Mouse (Mus musculus) liver, embryonic 11.5 days (tissue): ENCODE measurements around the gene Fam185a. TPM values are rescaled to one million over a fixed set of nuclear protein-coding genes. Genes with fewer than 3 reads are reported as not detected.

Source experiments
- ATAC-seq: fragments of 200-750 bp; cut with Nextera tagmentation; replicated peaks from 2 replicates; pipeline ENCODE4 v1.8.0; 2017; ENCODE audit warnings: moderate number of reproducible peaks, mild to moderate bottlenecking, moderate TSS enrichment, moderate library complexity; ENCODE audit not compliant: low FRiP score
- DNase-seq: peaks from one replicate; pipeline ENCODE4 v3.0.0-alpha.2; 2017; ENCODE audit warnings: low spot score
- H3K27ac ChIP-seq: fragments of 300-500 bp; sonication (generic); 2 replicates; pipeline ENCODE4 v1.5.1; 2014; ENCODE audit warnings: mild to moderate bottlenecking, low read depth, low read length, control low read depth
- H3K27me3 ChIP-seq: fragments of 300-500 bp; sonication (generic); replicated peaks from 2 replicates; pipeline ENCODE4 v1.6.1; 2014; ENCODE audit warnings: low read length, mixed read lengths; ENCODE audit not compliant: control insufficient read depth, insufficient read depth
- H3K36me3 ChIP-seq: fragments of 300-500 bp; sonication (generic); 2 replicates; pipeline ENCODE4 v1.6.1; 2014; ENCODE audit warnings: mild to moderate bottlenecking, low read length, moderate library complexity, mixed read lengths; ENCODE audit not compliant: control insufficient read depth, insufficient read depth
- H3K4me1 ChIP-seq: fragments of 300-500 bp; sonication (generic); replicated peaks from 2 replicates; pipeline ENCODE4 v1.6.1; 2014; ENCODE audit warnings: low read length, mixed read lengths; ENCODE audit not compliant: control insufficient read depth, insufficient read depth
- H3K4me2 ChIP-seq: fragments of 300-500 bp; sonication (generic); 2 replicates; pipeline ENCODE4 v1.6.1; 2014; ENCODE audit warnings: mild to moderate bottlenecking, control low read depth, moderate library complexity
- H3K4me3 ChIP-seq: fragments of 300-500 bp; sonication (generic); 2 replicates; pipeline ENCODE4 v1.5.1; 2014; ENCODE audit warnings: low read depth, low read length, control low read depth
- H3K9ac ChIP-seq: fragments of 300-500 bp; sonication (generic); 2 replicates; pipeline ENCODE4 v1.6.1; 2014; ENCODE audit warnings: low read depth, low read length, control low read depth
- H3K9me3 ChIP-seq: fragments of 300-500 bp; sonication (generic); 2 replicates; pipeline ENCODE4 v1.6.1; 2016; ENCODE audit warnings: low read length, inconsistent platforms, mixed read lengths; ENCODE audit not compliant: control insufficient read depth
- WGBS: fragments of 180-500 bp; shearing (Covaris S2); extraction: QIAGEN DNeasy Blood & Tissue Kit; methylation state at CpG from one replicate; pipeline ENCODE4 v1.1.7; 2014; 5-methylcytosine and 5-hydroxymethylcytosine counted together
- polyA plus RNA-seq: library from polyadenylated mRNA; unstranded; fragments of >200 nt; fragmentation: Nextera tagmentation; extraction: Ambion mirVana; gene quantifications from 2 replicates; pipeline ENCODE4 v1.2.1, GENCODE M21; 2014

Gene Fam185a
- polyA plus RNA-seq, 1 experiment from 2014 or later = 8.0 TPM

GRCm38 (mm10) chr5:21529110-21529720 is 104.5 kb downstream of the Fam185a start:
- Histone ChIP-seq H3K27me3 (no peaks in the 10 kb centered on the region), H3K36me3 (no peaks in the 10 kb centered on the region), H3K4me3 (no peak overlapping the region), H3K27ac (no peak overlapping the region), H3K9me3 (no peaks in the 10 kb centered on the region), H3K4me1 (no peaks in the 10 kb centered on the region), H3K4me2 (no peak overlapping the region), H3K9ac (no peak overlapping the region)
- no peak for ATAC-seq
- no peak for DNase-seq
- 80% methylated on average over 8 of the region's 8 CpGs for WGBS

Other genes starting within 250 kb of the Fam185a start
- 3.9 and 4.1 TPM in 2 replicates for gene Gsap, start 238.7 kb upstream of the Fam185a start, polyA plus RNA-seq
- 1.9 and 2.2 TPM in 2 replicates for gene Fgl2, start 52.3 kb upstream of the Fam185a start, polyA plus RNA-seq
- gene Ccdc146, start 281 bp upstream of the Fam185a start, polyA plus RNA-seq = not detected in 2 replicates
- gene Lrrc17, start 118.6 kb downstream of the Fam185a start, polyA plus RNA-seq = 3.6 and 5.9 TPM in 2 replicates
- gene Fbxl13, start 220.7 kb downstream of the Fam185a start, polyA plus RNA-seq = 0.23 and 0.32 TPM in 2 replicates
- gene Armc10, start 220.9 kb downstream of the Fam185a start, polyA plus RNA-seq = 29.7 and 29.8 TPM in 2 replicates